Mouse (Mus musculus) left cerebral cortex, adult 6 months (tissue): ENCODE results near the gene Kif20b. TPM values are rescaled to one million over a fixed set of nuclear protein-coding genes. Genes with fewer than 3 reads are reported as not detected.

Experiments
- long read RNA-seq, 2 experiments: library from polyadenylated mRNA; unstranded; transcript quantifications; one replicate each; pipeline ENCODE4 v2.0.0; 2019 to 2020
- polyA plus RNA-seq: library from polyadenylated mRNA; unstranded; fragments of <200 nt; fragmentation: Nextera tagmentation; gene quantifications from 2 replicates; pipeline ENCODE4 v1.2.3, GENCODE M21; 2021

The Kif20b gene
- polyA plus RNA-seq, result 0.14 and 0.45 TPM in 2 replicates
- long read RNA-seq, experiment 1, partial matches to known transcripts, result 1 of 2 reads
- long read RNA-seq, experiment 1, other reads (novel, unspliced or antisense), result 1 of 2 reads
- long read RNA-seq, experiment 2, partial matches to known transcripts, result 1 of 1 reads
- long read RNA-seq, experiment 2, other reads (novel, unspliced or antisense), result 0 of 1 reads

GRCm38 (mm10) chr19:34921652-34922602, at the start of gene Kif20b:
Kif20b (plus strand) TSS chr19:34922361.

DNA sequence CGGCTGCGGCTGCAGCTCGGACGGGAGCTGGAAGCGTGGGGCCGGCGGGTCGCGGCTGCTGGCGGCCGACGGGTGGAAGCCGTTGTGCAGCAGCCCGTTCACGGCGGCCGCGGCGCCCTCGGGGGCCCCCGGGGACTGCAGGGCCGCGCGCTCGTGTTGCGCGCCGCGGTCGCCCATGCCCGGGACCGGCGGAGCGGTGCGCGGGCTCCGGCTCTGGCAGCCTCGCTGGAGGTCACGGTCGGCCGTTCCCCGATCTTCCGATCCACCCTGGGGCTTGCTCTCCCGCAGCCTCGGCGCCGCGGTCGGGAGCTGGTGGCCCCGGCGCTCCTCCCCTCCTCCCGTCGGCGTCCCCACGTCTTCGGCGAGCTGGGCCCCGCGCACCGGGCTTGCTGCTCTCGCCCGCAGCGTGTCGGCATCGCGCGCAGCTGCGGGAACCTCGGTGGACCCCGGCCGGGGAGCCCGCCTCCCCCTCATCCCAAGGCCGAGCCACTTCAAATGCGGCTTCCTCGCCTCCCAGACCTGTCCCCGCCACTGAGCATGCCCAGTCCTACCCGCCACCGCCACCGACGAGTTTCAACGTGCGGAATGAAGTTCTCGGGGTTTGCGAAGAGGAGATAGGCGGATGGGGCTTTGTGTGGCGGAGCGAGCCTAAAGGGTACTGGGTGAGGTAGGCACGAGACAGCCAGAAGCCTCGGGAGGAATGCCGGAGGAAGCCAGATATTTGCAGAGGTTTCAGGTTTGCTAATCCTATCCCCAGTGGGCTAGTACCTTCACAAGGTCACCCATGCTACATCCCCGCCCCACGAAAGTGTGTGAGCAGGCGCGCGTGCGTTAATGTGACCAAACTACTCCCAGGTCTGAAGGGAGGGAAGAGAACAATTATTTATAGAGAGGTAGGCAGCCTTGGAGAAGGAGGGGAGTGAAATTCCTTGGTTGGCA, 43.3 kb upstream of the Kif20b start, which contains the start of gene Pank1:
TSS of gene Pank1 (minus strand) at position 853 of the 939 bp plus-strand sequence.

Other genes with a start within 250 kb of the Kif20b start
- gene Slc16a12, start 175.1 kb upstream of the Kif20b start, polyA plus RNA-seq, result 0.53 and 0.66 TPM in 2 replicates
- gene Pank1, start 42.9 kb upstream of the Kif20b start, polyA plus RNA-seq, result 4.2 and 7.4 TPM in 2 replicates